Mouse (Mus musculus) olfactory bulb, adult 2 months (tissue): ENCODE data around the gene Prss57. TPM values are rescaled to one million over a fixed set of nuclear protein-coding genes. Genes with fewer than 3 reads are reported as not detected.

Source experiments
- H3K27ac ChIP-seq: fragments of 200-500 bp; 2 replicates; pipeline ENCODE4 v1.5.1; 2012; ENCODE audit warnings: low read depth, low read length; ENCODE audit not compliant: insufficient read depth
- H3K4me1 ChIP-seq: fragments of 200-500 bp; 2 replicates; pipeline ENCODE4 v1.6.1; 2012; ENCODE audit warnings: low read length; ENCODE audit not compliant: control insufficient read depth, insufficient read depth
- H3K4me3 ChIP-seq: fragments of 200-500 bp; 2 replicates; pipeline ENCODE4 v1.5.1; 2012; ENCODE audit warnings: mild to moderate bottlenecking, low read depth, low read length, moderate library complexity; ENCODE audit not compliant: insufficient read depth
- CTCF ChIP-seq: fragments of 200-500 bp; IDR thresholded peaks from 2 replicates; pipeline ENCODE4 v1.5.1; 2012; ENCODE audit warnings: low read depth, mild to moderate bottlenecking, low read length, moderate library complexity; ENCODE audit not compliant: insufficient read depth
- POLR2A ChIP-seq: fragments of 200-500 bp; IDR thresholded peaks from 2 replicates; pipeline ENCODE4 v1.6.1; 2012; ENCODE audit warnings: mild to moderate bottlenecking, low read depth, low read length, moderate library complexity; ENCODE audit not compliant: insufficient read depth
- WGBS: fragments of 180-500 bp; shearing (Covaris S2); methylation state at CpG from one replicate; pipeline ENCODE4 v1.1.7; 2018; 5-methylcytosine and 5-hydroxymethylcytosine counted together
- polyA plus RNA-seq: library from polyadenylated mRNA; stranded (reverse); fragments of >200 nt; gene quantifications from 2 replicates; pipeline ENCODE4 v1.2.4, GENCODE M21; 2012; ENCODE audit warnings: low replicate concordance; ENCODE audit not compliant: missing spikeins, insufficient read depth, insufficient read length

Prss57 gene
- polyA plus RNA-seq, 1 experiment, result not detected

GRCm38 (mm10) chr10:79823011-79823410 lies 32.2 kb upstream of the Prss57 start:
- TF ChIP-seq POLR2A, result no peak
- no peak for TF ChIP-seq CTCF
- H3K27ac ChIP-seq, result no peak overlapping the region; the same call in 1 of the 2 replicates
- H3K4me1 ChIP-seq, result 0 out of 2 replicates have a peak, but pooled peaks cover 4% of the 10 kb centered on the region
- 74% methylated on average over 6 of the region's 6 CpGs for WGBS
- H3K4me3 ChIP-seq, result no peak overlapping the region

GRCm38 (mm10) chr10:79822372-79822771 lies 31.6 kb upstream of the Prss57 start:
- no peak overlapping the region for H3K27ac ChIP-seq
- TF ChIP-seq CTCF, result no peak
- no peak for TF ChIP-seq POLR2A
- no peak overlapping the region for H3K4me3 ChIP-seq
- 37% methylated on average over 17 of the region's 17 CpGs for WGBS
- H3K4me1 ChIP-seq, result 0 out of 2 replicates have a peak, but pooled peaks cover 4% of the 10 kb centered on the region

- TF ChIP-seq CTCF, result no peak
- TF ChIP-seq POLR2A, result no peak
- H3K4me1 ChIP-seq, result 0 out of 2 replicates have a peak, but pooled peaks cover 4% of the 10 kb centered on the region
- 86% methylated on average over 12 of the region's 12 CpGs for WGBS
- H3K27ac ChIP-seq, result no peak overlapping the region
- no peak overlapping the region for H3K4me3 ChIP-seq
These were observed 31.0 kb upstream of the Prss57 start for GRCm38 (mm10) chr10:79821731-79822130.

- 71% methylated on average over 11 of the region's 11 CpGs for WGBS
- TF ChIP-seq CTCF, result no peak
- Histone ChIP-seq H3K4me3 (no peak within 1 kb of the TSS), H3K27ac (no peak within 1 kb of the TSS), H3K4me1 (0 out of 2 replicates have a peak, but pooled peaks cover 4% of the 10 kb centered on the region)
These were observed 30.0 kb upstream of the Prss57 start, which contains the start of gene Misp for GRCm38 (mm10) chr10:79820782-79821181. Misp (plus strand) TSS chr10:79820989.

- WGBS, result 84% methylated on average over 8 of the region's 8 CpGs
- Histone ChIP-seq H3K4me3 (no peak overlapping the region), H3K4me1 (0 out of 2 replicates have a peak, but pooled peaks cover 4% of the 10 kb centered on the region), H3K27ac (no peak overlapping the region)
- TF ChIP-seq POLR2A (no peak), CTCF (no peak)
These were observed 29.5 kb upstream of the Prss57 start for GRCm38 (mm10) chr10:79820277-79820676.

- H3K27ac ChIP-seq, result no peak overlapping the region
- 0 out of 2 replicates have a peak, but pooled peaks cover 4% of the 10 kb centered on the region for H3K4me1 ChIP-seq
- no peak overlapping the region for H3K4me3 ChIP-seq
- WGBS, result 92% methylated on average over 17 of the region's 17 CpGs
- no peak for TF ChIP-seq POLR2A
- TF ChIP-seq CTCF, result no peak
These were observed 28.8 kb upstream of the Prss57 start for GRCm38 (mm10) chr10:79819606-79820005.

GRCm38 (mm10) chr10:79818225-79818624 lies 27.5 kb upstream of the Prss57 start:
- TF ChIP-seq POLR2A, result no peak
- no peak for TF ChIP-seq CTCF
- Histone ChIP-seq H3K27ac (no peak overlapping the region), H3K4me3 (no peak overlapping the region), H3K4me1 (0 out of 2 replicates have a peak, but pooled peaks cover 4% of the 10 kb centered on the region)
- WGBS, result 78% methylated on average over 4 of the region's 4 CpGs

GRCm38 (mm10) chr10:79817111-79817510 lies 26.4 kb upstream of the Prss57 start:
- peaks cover 4% of the 10 kb centered on the region; the same call in 1 of the 2 replicates for H3K4me1 ChIP-seq
- 75% methylated on average over 2 of the region's 2 CpGs for WGBS
- H3K4me3 ChIP-seq, result no peak overlapping the region
- H3K27ac ChIP-seq, result no peak overlapping the region
- TF ChIP-seq CTCF (no peak), POLR2A (no peak)

- Histone ChIP-seq H3K4me1 (peaks cover 7% of the 10 kb centered on the region; the same call in 1 of the 2 replicates), H3K27ac (no peak overlapping the region), H3K4me3 (no peak overlapping the region)
- 81% methylated on average over 12 of the region's 12 CpGs for WGBS
- TF ChIP-seq CTCF (no peak), POLR2A (no peak)
These were observed 25.1 kb upstream of the Prss57 start for GRCm38 (mm10) chr10:79815671-79816494.
